Mouse (Mus musculus): ENCODE measurements at regions not wholly inside any gene's neighbourhood (a gene's known extent, or its start where the extent isn't known, plus 50 kb on each side); places are given as distances from the start of the nearest gene placed in this dataset.

DNA sequence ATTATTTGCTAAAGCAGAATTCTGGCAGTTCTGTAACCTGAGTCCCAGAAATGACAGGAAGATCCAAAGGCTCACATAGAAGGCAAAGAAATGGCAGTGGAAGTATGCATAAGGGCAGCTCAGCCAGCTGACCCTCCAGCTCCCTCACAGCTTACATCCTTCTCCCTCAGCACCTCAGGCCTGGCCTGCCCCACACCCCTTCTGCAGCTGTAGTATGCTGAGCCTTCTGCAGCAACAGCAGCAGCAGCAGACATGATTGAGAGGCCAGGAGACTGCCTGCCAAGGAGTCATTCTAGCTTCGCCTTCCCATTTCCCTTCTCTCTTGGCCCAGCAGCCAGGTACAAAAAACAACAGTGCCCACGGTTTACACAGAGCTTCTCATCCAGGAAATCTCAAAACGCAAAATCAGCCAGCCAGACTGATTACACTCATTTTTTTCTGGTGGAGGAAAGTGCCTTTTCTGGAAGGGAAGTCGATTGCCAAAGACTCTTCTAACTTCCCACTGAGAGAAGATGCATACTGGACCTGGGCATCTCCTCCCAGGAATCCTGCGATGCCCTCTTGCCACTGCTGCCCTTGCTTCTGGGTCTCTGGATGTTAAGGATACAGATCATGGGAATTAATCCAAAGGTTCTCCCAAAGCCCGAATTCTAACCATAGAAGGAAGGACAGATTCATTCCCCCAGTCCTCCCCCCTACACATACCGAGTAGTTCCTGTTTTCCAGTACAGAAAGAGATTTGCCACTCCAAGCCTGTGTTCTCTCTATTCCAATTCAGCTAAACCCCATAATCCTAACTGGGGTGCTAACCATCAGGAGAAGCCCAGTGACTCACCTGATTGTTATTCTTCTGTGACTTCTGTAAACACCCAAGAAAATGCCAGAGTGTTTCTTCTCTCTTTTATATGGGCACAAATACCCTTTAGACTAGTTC is 489.2 kb downstream of the Gm9195 start:
- WGBS = 77% methylated on average over 7 of the region's 7 CpGs
- Histone ChIP-seq H3K9me3 (ENCODE audit: control insufficient read depth, low read length) (no peaks in the 10 kb centered on the region), H3K27ac (ENCODE audit: low read depth, low read length) (no peak overlapping the region), H3K9ac (ENCODE audit: low read length) (no peak overlapping the region), H3K4me2 (no peak overlapping the region), H3K4me1 (ENCODE audit: control insufficient read depth, insufficient read depth, low read length) (no peaks in the 10 kb centered on the region), H3K36me3 (ENCODE audit: control insufficient read depth, insufficient read depth, low read length) (no peaks in the 10 kb centered on the region), H3K27me3 (ENCODE audit: control insufficient read depth, insufficient read depth, low read length) (no peaks in the 10 kb centered on the region), H3K4me3 (ENCODE audit: low read depth, low read length) (no peak overlapping the region)
- no peak for ATAC-seq (ENCODE audit: low FRiP score)
- no peak for DNase-seq (ENCODE audit: low spot score, missing footprints)

DNA sequence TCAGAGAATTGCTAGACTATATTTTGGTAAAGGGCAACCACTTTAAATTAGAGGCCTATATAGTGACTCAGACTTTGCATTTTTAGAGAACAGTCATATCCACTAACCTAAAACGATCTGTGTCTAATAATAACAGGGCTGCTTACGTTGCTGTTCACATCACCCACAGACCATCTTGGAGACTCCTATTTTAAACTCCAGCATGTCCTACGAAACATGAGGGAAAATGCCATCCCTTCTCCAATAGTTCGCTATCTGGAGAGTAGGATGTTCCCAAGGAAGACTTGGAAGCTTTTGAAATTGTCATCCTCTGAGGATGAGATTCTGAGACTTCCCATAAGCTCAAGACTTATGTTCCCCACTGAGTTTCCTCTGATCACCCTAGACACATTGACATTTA is 518.6 kb downstream of the Gm9195 start:
- H3K9me3 ChIP-seq (ENCODE audit: control insufficient read depth, low read length) = no peaks in the 10 kb centered on the region
- no peaks in the 10 kb centered on the region for H3K27me3 ChIP-seq (ENCODE audit: control insufficient read depth, insufficient read depth, low read length)
- no peak overlapping the region for H3K9ac ChIP-seq (ENCODE audit: low read length)
- no peak overlapping the region for H3K4me3 ChIP-seq (ENCODE audit: low read depth, low read length)
- ATAC-seq (ENCODE audit: low FRiP score) (no peak), DNase-seq (ENCODE audit: low spot score, missing footprints) (no peak)
- WGBS = 86% methylated on average over 4 of the region's 4 CpGs
- no peak overlapping the region for H3K4me2 ChIP-seq
- H3K36me3 ChIP-seq (ENCODE audit: control insufficient read depth, insufficient read depth, low read length) = no peaks in the 10 kb centered on the region
- no peaks in the 10 kb centered on the region for H3K4me1 ChIP-seq (ENCODE audit: control insufficient read depth, insufficient read depth, low read length)
- H3K27ac ChIP-seq (ENCODE audit: low read depth, low read length) = no peak overlapping the region

DNA sequence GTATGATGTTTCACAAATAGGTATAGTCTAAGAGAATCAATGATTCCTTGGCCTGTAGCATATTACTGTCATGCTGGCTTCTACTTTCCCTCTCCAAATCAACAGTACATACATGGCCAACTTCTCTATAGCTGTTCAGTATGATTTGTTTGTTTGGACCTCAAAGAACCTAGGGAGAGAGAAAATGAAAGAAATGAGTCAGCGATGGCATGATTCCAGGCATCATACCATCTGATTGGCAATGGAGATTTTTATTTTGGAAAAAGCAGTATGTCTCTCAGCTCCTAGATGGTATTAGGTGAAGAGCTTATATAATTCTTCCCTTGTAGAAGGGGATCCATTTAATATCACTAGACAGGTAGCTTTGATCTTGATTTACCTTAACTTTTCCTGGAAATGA is 519.1 kb downstream of the Gm9195 start:
- no peak for ATAC-seq (ENCODE audit: low FRiP score)
- no peak overlapping the region for H3K4me2 ChIP-seq
- no peak overlapping the region for H3K9ac ChIP-seq (ENCODE audit: low read length)
- H3K4me1 ChIP-seq (ENCODE audit: control insufficient read depth, insufficient read depth, low read length) = no peaks in the 10 kb centered on the region
- no peaks in the 10 kb centered on the region for H3K36me3 ChIP-seq (ENCODE audit: control insufficient read depth, insufficient read depth, low read length)
- H3K27ac ChIP-seq (ENCODE audit: low read depth, low read length) = no peak overlapping the region
- H3K27me3 ChIP-seq (ENCODE audit: control insufficient read depth, insufficient read depth, low read length) = no peaks in the 10 kb centered on the region
- H3K4me3 ChIP-seq (ENCODE audit: low read depth, low read length) = no peak overlapping the region
- WGBS = 91% methylated on average over 1 of the region's 1 CpGs
- DNase-seq (ENCODE audit: low spot score, missing footprints) = no peak
- no peaks in the 10 kb centered on the region for H3K9me3 ChIP-seq (ENCODE audit: control insufficient read depth, low read length)

DNA sequence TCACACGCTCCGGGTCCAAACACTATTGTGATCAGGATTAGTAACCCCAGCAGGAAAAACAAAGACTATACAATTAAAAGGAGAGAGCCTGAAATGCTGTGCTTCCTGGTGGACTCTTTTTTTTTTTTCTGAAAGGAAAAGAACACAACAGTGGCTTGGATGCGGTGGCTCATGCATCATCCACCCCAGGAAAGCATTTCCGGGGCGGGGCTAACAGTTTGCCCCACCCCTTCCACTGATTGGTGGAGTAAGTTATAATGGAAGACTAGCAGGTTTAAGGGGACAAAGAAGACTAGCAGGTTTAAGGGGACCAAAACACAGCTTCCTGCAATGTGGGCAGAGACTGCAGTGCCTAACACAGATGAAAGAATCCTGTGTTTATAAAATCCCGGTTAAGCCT is 524.0 kb downstream of the Gm9195 start:
- no peaks in the 10 kb centered on the region for H3K36me3 ChIP-seq (ENCODE audit: control insufficient read depth, insufficient read depth, low read length)
- H3K4me2 ChIP-seq = no peak overlapping the region
- 68% methylated on average over 6 of the region's 6 CpGs for WGBS
- H3K9ac ChIP-seq (ENCODE audit: low read length) = no peak overlapping the region
- no peaks in the 10 kb centered on the region for H3K27me3 ChIP-seq (ENCODE audit: control insufficient read depth, insufficient read depth, low read length)
- H3K4me3 ChIP-seq (ENCODE audit: low read depth, low read length) = no peak overlapping the region
- no peak for DNase-seq (ENCODE audit: low spot score, missing footprints)
- no peaks in the 10 kb centered on the region for H3K9me3 ChIP-seq (ENCODE audit: control insufficient read depth, low read length)
- no peak for ATAC-seq (ENCODE audit: low FRiP score)
- peaks cover 11% of the 10 kb centered on the region; the same call in 1 of the 2 replicates for H3K4me1 ChIP-seq (ENCODE audit: control insufficient read depth, insufficient read depth, low read length)
- H3K27ac ChIP-seq (ENCODE audit: low read depth, low read length) = no peak overlapping the region

DNA sequence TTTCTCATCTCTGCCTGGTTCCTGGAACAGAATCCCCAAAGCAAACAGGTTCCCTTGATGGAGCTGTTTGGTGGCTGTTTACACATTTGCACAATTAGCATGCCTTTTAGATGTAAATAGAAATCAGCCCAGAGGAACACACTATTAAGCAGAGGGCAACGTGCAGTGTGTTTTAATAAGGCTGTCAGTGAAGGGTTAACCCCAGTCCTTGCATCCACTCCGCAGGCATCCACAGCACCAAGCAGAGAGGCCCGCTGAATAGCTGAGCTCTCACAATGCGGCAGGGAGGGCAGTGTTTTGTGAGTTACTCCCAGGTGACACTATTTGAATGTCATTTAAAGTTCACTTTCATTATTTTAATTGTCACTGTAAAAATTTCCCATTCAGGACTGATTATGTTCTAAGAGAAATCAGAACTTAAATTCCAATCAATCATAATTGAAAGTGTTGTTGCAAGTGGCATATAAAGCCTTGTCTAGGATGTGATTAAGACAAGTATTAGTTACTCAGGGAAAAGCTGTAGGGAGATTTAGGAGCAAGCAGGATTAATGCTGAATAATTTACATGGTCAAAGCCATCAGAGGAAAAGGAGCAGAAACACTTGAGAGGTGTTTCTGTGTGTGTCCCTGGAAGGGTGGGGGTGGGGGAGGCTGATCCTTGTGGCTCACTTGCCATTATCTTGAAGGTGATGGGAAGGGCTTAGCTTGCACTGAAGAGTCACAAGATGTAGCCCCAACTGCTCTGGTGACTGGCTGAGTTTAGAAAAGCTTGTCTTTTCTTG is 528.1 kb downstream of the Gm9195 start:
- DNase-seq (ENCODE audit: low spot score, missing footprints) (peak; percentile 87), ATAC-seq (ENCODE audit: low FRiP score) (peak; percentile 95)
- H3K4me1 ChIP-seq (ENCODE audit: control insufficient read depth, insufficient read depth, low read length) = peaks cover 11% of the 10 kb centered on the region; the same call in 1 of the 2 replicates
- no peaks in the 10 kb centered on the region for H3K9me3 ChIP-seq (ENCODE audit: control insufficient read depth, low read length)
- no peaks in the 10 kb centered on the region for H3K36me3 ChIP-seq (ENCODE audit: control insufficient read depth, insufficient read depth, low read length)
- 0% methylated on average over 4 of the region's 4 CpGs for WGBS
- H3K4me3 ChIP-seq (ENCODE audit: low read depth, low read length) = no peak overlapping the region
- H3K9ac ChIP-seq (ENCODE audit: low read length) = no peak overlapping the region
- H3K27ac ChIP-seq (ENCODE audit: low read depth, low read length) = no peak overlapping the region; the same call in 1 of the 2 replicates
- H3K4me2 ChIP-seq = no peak overlapping the region
- H3K27me3 ChIP-seq (ENCODE audit: control insufficient read depth, insufficient read depth, low read length) = no peaks in the 10 kb centered on the region

DNA sequence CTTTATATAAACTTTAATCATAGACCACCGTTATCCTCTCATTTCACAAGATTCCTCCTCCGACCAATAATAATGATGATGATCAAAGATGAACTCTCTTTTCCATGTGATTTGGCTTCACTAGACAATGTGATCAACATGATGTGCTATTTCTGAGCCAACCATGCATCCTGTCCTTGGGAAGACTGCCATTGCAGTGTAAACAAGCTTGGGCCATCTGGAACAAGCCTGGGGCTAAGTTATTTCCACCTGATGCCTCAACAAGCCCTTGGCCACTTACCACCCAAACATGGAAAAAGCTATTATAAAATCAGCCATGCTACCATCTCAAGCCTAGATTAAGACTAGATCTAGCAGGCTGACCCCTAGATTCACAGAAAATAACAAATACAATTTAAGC is 542.9 kb downstream of the Gm9195 start:
- DNase-seq (ENCODE audit: low spot score, missing footprints) (no peak), ATAC-seq (ENCODE audit: low FRiP score) (no peak)
- H3K36me3 ChIP-seq (ENCODE audit: control insufficient read depth, insufficient read depth, low read length) = no peaks in the 10 kb centered on the region
- no peak overlapping the region for H3K4me3 ChIP-seq (ENCODE audit: low read depth, low read length)
- no peak overlapping the region for H3K9ac ChIP-seq (ENCODE audit: low read length)
- H3K27ac ChIP-seq (ENCODE audit: low read depth, low read length) = no peak overlapping the region
- no peaks in the 10 kb centered on the region for H3K9me3 ChIP-seq (ENCODE audit: control insufficient read depth, low read length)
- H3K4me2 ChIP-seq = no peak overlapping the region
- no peaks in the 10 kb centered on the region for H3K4me1 ChIP-seq (ENCODE audit: control insufficient read depth, insufficient read depth, low read length)
- 96% methylated on average over 2 of the region's 2 CpGs for WGBS
- no peaks in the 10 kb centered on the region for H3K27me3 ChIP-seq (ENCODE audit: control insufficient read depth, insufficient read depth, low read length)

DNA sequence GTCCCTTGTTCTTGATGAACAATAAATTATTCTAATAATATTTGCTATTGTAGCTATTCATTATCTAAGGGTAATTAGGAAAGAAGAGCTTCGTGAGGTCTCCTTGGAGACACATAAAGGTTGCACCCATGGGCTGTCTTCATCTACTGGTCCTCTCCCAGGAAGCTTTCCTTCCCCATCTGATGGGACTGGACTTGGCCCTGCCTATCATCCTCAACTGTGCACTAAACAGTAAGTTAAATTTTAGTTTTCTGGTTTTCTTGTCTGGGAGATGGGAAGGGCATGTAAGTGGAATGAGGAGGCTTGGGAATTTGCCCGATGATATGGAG is 554.5 kb downstream of the Gm9195 start:
- no peak overlapping the region for H3K4me2 ChIP-seq
- H3K4me3 ChIP-seq (ENCODE audit: low read depth, low read length) = no peak overlapping the region
- no peaks in the 10 kb centered on the region for H3K4me1 ChIP-seq (ENCODE audit: control insufficient read depth, insufficient read depth, low read length)
- H3K27me3 ChIP-seq (ENCODE audit: control insufficient read depth, insufficient read depth, low read length) = no peaks in the 10 kb centered on the region
- WGBS = 90% methylated on average over 2 of the region's 2 CpGs
- no peak for DNase-seq (ENCODE audit: low spot score, missing footprints)
- H3K9me3 ChIP-seq (ENCODE audit: control insufficient read depth, low read length) = no peaks in the 10 kb centered on the region
- H3K27ac ChIP-seq (ENCODE audit: low read depth, low read length) = no peak overlapping the region
- ATAC-seq (ENCODE audit: low FRiP score) = no peak
- no peaks in the 10 kb centered on the region for H3K36me3 ChIP-seq (ENCODE audit: control insufficient read depth, insufficient read depth, low read length)
- H3K9ac ChIP-seq (ENCODE audit: low read length) = no peak overlapping the region

DNA sequence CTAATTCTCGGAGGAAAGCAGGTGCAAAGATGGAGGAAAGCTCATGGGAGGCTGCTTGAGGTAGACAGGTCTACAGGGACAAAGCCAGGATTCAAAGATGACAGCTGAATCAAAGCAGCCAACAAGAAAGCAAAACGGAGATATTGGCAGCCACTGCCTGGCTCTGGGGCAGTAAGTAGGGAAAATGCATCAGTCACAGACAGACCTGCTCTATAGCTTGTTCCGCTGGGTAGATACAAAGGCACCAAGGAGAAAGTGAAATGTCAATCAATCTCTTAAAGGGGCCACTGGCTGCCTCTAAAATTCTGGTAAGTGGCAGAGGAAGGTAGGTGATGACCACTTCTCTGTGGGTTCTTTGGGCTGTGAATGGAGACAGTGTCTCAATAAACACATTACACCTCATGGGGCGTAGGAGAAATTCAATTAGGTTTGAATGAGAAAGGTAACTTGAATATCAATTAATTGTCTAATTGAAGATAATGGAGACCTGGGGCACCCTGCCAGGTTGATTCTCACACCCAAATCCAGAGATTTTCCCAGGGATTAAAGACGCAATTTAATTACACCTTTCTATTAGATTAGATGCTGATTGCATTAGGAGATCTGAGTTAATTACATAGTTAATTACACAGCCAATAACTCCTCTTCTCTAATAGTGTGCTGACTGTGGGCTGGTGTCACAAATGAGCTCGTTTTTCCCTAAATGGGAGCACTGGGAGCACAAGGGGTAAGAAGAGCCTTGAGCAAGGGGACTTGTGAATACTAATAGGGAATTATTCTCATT is 555.1 kb downstream of the Gm9195 start:
- no peak overlapping the region for H3K4me3 ChIP-seq (ENCODE audit: low read depth, low read length)
- no peak overlapping the region for H3K9ac ChIP-seq (ENCODE audit: low read length)
- no peaks in the 10 kb centered on the region for H3K4me1 ChIP-seq (ENCODE audit: control insufficient read depth, insufficient read depth, low read length)
- WGBS = 53% methylated on average over 6 of the region's 6 CpGs
- H3K4me2 ChIP-seq = no peak overlapping the region
- no peaks in the 10 kb centered on the region for H3K27me3 ChIP-seq (ENCODE audit: control insufficient read depth, insufficient read depth, low read length)
- DNase-seq (ENCODE audit: low spot score, missing footprints) (no peak), ATAC-seq (ENCODE audit: low FRiP score) (no peak)
- H3K36me3 ChIP-seq (ENCODE audit: control insufficient read depth, insufficient read depth, low read length) = no peaks in the 10 kb centered on the region
- H3K27ac ChIP-seq (ENCODE audit: low read depth, low read length) = no peak overlapping the region
- H3K9me3 ChIP-seq (ENCODE audit: control insufficient read depth, low read length) = no peaks in the 10 kb centered on the region

DNA sequence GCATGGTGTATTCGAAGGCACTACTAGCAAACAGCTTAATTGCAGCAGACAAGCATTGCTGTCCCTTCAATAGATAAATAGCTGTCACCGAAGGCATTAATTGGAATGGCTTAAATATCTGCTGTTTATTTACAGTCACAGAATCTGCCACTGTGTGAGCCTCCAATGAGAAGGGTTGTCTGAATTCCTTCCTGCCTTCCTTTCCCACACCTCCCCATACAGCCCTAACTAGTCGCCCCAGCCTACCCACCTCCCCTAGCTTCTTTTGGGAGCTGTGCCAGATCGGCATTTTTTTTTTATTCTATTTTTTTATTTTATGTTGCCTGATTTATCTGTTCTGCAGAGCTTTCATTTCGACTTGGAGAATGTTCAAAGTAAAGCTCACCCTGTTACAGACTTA is 575.7 kb downstream of the Gm9195 start:
- WGBS = 79% methylated on average over 5 of the region's 5 CpGs

More for the DNA sequence above, 575.7 kb downstream of the Gm9195 start:
- H3K4me3 ChIP-seq (ENCODE audit: low read depth, low read length) = no peak overlapping the region
- H3K4me2 ChIP-seq = no peak overlapping the region
- ATAC-seq (ENCODE audit: low FRiP score) (no peak), DNase-seq (ENCODE audit: low spot score, missing footprints) (peak; percentile 81)
- H3K27ac ChIP-seq (ENCODE audit: low read depth, low read length) = no peak overlapping the region
- H3K36me3 ChIP-seq (ENCODE audit: control insufficient read depth, insufficient read depth, low read length) = no peaks in the 10 kb centered on the region
- H3K9me3 ChIP-seq (ENCODE audit: control insufficient read depth, low read length) = no peaks in the 10 kb centered on the region
- H3K4me1 ChIP-seq (ENCODE audit: control insufficient read depth, insufficient read depth, low read length) = no peaks in the 10 kb centered on the region
- H3K27me3 ChIP-seq (ENCODE audit: control insufficient read depth, insufficient read depth, low read length) = no peaks in the 10 kb centered on the region
- no peak overlapping the region for H3K9ac ChIP-seq (ENCODE audit: low read length)
